Mouse (Mus musculus) leukemia stem cell, adult 10-12 weeks (primary cell): ENCODE data around the gene Gm20911. TPM values are rescaled to one million over a fixed set of nuclear protein-coding genes. Genes with fewer than 3 reads are reported as not detected.

ENCODE experiments used
- polyA plus RNA-seq: library from polyadenylated mRNA; stranded (reverse); fragments of >175 nt; gene quantifications from 2 replicates; pipeline ENCODE4 v1.2.3, GENCODE M21; 2012; ENCODE audit warnings: low replicate concordance

Gene Gm20911
- polyA plus RNA-seq = not detected in 2 replicates

DNA sequence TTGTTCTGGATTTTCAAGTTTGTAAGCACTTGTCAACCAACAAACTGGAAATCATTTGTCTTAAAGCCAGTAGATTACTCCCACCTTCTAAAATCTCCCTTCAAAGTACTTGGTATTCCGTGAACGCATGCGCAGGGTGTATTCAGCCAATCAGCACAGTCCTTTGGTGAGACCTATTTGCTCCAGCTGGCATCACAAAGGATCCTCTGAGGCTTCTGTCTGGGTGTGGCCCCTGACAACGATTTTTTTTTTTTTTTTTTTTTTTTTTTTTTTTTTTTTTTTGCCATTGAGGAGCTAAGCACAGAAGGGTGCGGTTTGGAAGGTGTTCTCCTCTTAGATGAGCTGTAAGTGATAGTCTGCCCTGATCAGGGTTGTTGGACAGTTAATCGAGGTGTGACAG lies at the start of gene Gm20911:
Gene Gm20911 (plus strand): TSS at position 301 of the 400 bp plus-strand sequence.

